In genomic region chr15:6742337-6743025, GRCm38 (mm10) we compare ENCODE assay signal across 16 mouse cellular contexts. TPM values are rescaled to one million over a fixed set of nuclear protein-coding genes. Genes with fewer than 3 reads are reported as not detected.
DNase-seq lines count a peak whose midpoint lies in the region; ATAC-seq and TF ChIP-seq lines count a peak whose summit lies in the region.
"Had no signal": no experiment of that assay in that cellular context is flagged by ENCODE, and none has a peak within 500 bp of the region (broad histone marks: within the 10 kb centered on the region; RNA-seq: fewer than 3 reads in every experiment).

No protein-coding gene starts in this region.

- peaks cover 9% of the 10 kb centered on the region; the same call in 1 of the 2 replicates for H3K4me1 ChIP-seq in heart, postnatal 0 days (ENCODE audit: control insufficient read depth, insufficient read depth)
- no peaks in the 10 kb centered on the region for H3K4me1 ChIP-seq in midbrain, embryonic 13.5 days (replicated peaks)
- H3K4me1 ChIP-seq: hindbrain, embryonic 10.5 days; midbrain, embryonic 15.5 days had no signal

- no peak overlapping the region for H3K4me3 ChIP-seq in gastrocnemius, adult 2 months
- peak overlapping the region; percentile 11; the same call in 1 of the 2 replicates for H3K4me3 ChIP-seq in heart, postnatal 0 days (ENCODE audit: low read depth, low read length)
- no peak overlapping the region for H3K4me3 ChIP-seq in left cerebral cortex, adult 2 months
- no peak overlapping the region for H3K4me3 ChIP-seq in midbrain, embryonic 13.5 days (replicated peaks)
- H3K4me3 ChIP-seq: hindbrain, embryonic 10.5 days; lung, embryonic 15.5 days; midbrain, embryonic 15.5 days had no signal

- DNase-seq in gastrocnemius, adult 2 months, result peak; percentile 66
- no peak for DNase-seq in gastrocnemius, postnatal 4 days (ENCODE audit: low spot score in 2 of 2)
- DNase-seq in heart, adult 11 months, result peak; percentile 17
- DNase-seq in heart, postnatal 0 days (ENCODE audit: low spot score), result peak; percentile 75
- DNase-seq in embryo, embryonic 10 days (ENCODE audit: low spot score), result no peak
- DNase-seq in left cerebral cortex, adult 2 months (ENCODE audit: extremely low spot score in 1 of 2, low spot score in 2 of 2), result no peak
- no peak for DNase-seq in kidney, adult 11 months
- DNase-seq: B cell, adult 2 months; cerebellum, adult 11 months; kidney, adult 9 months; retina, postnatal 1 day had no signal

- no peak for TF ChIP-seq CTCF in gastrocnemius, adult 2 months (IDR thresholded peaks at IDR 0.05)
- TF ChIP-seq CTCF in heart, postnatal 0 days (IDR thresholded peaks at IDR 0.05; ENCODE audit: low read depth), result no peak
- TF ChIP-seq CTCF in left cerebral cortex, adult 2 months (IDR thresholded peaks at IDR 0.05), result no peak

- intact Hi-C loops in gastrocnemius, adult 2 months (cut with DNase I), result no loop called here
- intact Hi-C loops in left cerebral cortex, adult 2 months (cut with DNase I), result no loop called here

- H3K27me3 ChIP-seq in heart, postnatal 0 days (ENCODE audit: control insufficient read depth, insufficient read depth, low read length), result no peaks in the 10 kb centered on the region
- no peaks in the 10 kb centered on the region for H3K27me3 ChIP-seq in midbrain, embryonic 13.5 days
- H3K27me3 ChIP-seq: lung, embryonic 15.5 days; midbrain, embryonic 15.5 days had no signal

- no peaks in the 10 kb centered on the region for H3K9me3 ChIP-seq in heart, postnatal 0 days (replicated peaks; ENCODE audit: control insufficient read depth, low read length)
- H3K9me3 ChIP-seq in midbrain, embryonic 13.5 days, result no peaks in the 10 kb centered on the region
- H3K9me3 ChIP-seq: G1E; hindbrain, embryonic 10.5 days; lung, embryonic 15.5 days; midbrain, embryonic 15.5 days had no signal

- no peak overlapping the region for H3K27ac ChIP-seq in gastrocnemius, adult 2 months
- H3K27ac ChIP-seq in heart, postnatal 0 days (ENCODE audit: low read depth), result peak overlapping the region; percentile 71
- H3K27ac ChIP-seq in left cerebral cortex, adult 2 months, result no peak overlapping the region
- H3K27ac ChIP-seq in midbrain, embryonic 13.5 days, result no peak overlapping the region
- H3K27ac ChIP-seq: hindbrain, embryonic 10.5 days; lung, embryonic 15.5 days; midbrain, embryonic 15.5 days had no signal

- peak overlapping the region; percentile 46 for H3K4me2 ChIP-seq in heart, postnatal 0 days (ENCODE audit: low read depth, low read length)
- no peak overlapping the region for H3K4me2 ChIP-seq in midbrain, embryonic 13.5 days (replicated peaks)
- H3K4me2 ChIP-seq: lung, embryonic 15.5 days; midbrain, embryonic 15.5 days had no signal

- WGBS in heart, postnatal 0 days, result 23% methylated on average over 13 of the region's 13 CpGs
- WGBS in midbrain, embryonic 13.5 days, result 84% methylated on average over 13 of the region's 13 CpGs

- no peak for TF ChIP-seq EP300 in heart, postnatal 0 days (IDR thresholded peaks at IDR 0.05; ENCODE audit: low read depth)

- H3K36me3 ChIP-seq in heart, postnatal 0 days (replicated peaks; ENCODE audit: control insufficient read depth, insufficient read depth, low read length), result peaks cover 27% of the 10 kb centered on the region; the same call in 1 of the 2 replicates
- peaks cover 27% of the 10 kb centered on the region for H3K36me3 ChIP-seq in midbrain, embryonic 13.5 days
- H3K36me3 ChIP-seq: midbrain, embryonic 15.5 days had no signal

- peak; percentile 90 for ATAC-seq in heart, postnatal 0 days (ENCODE audit: insufficient read depth, low read depth)
- no peak for ATAC-seq in midbrain, embryonic 13.5 days
- ATAC-seq: midbrain, embryonic 15.5 days had no signal

- 0 out of 2 replicates have a peak overlapping the region, but pooled peaks have one; percentile 12 for H3K9ac ChIP-seq in heart, postnatal 0 days (replicated peaks; ENCODE audit: low read depth, low read length)
- H3K9ac ChIP-seq in midbrain, embryonic 13.5 days (replicated peaks), result no peak overlapping the region
- H3K9ac ChIP-seq: lung, embryonic 15.5 days; midbrain, embryonic 15.5 days had no signal

RNA-seq across cellular contexts. Expression of gene Rictor, which starts 34.3 kb away (rescaled TPM):
- 10 to 100 TPM; 10.5 to 10.8 TPM for total RNA-seq in gastrocnemius, adult 2 months (2021)
- 10 to 100 TPM; 16.9 to 18.1 TPM for total RNA-seq in gastrocnemius, postnatal 4 days (2021)
- total RNA-seq in heart, postnatal 0 days (2014; rRNA removed; ENCODE audit: low replicate concordance), result 10.9 and 23.2 TPM in 2 replicates
- polyA plus RNA-seq in heart, postnatal 0 days (2015; fragmentation: Nextera tagmentation; extraction: Ambion mirVana), result 17.5 and 17.8 TPM in 2 replicates
- total RNA-seq in left cerebral cortex, adult 2 months (2021), result 10 to 100 TPM; 39.6 to 47.5 TPM
- polyA plus RNA-seq in midbrain, embryonic 13.5 days (2015; fragmentation: Nextera tagmentation; extraction: Ambion mirVana), result 62.0 and 63.8 TPM in 2 replicates

Comparison
In these comparisons a context has a peak if more than half of its experiments do, and no peak if none do; other contexts are left out.
1. DNase-seq: peak in gastrocnemius, adult 2 months (single experiment), heart, adult 11 months (single experiment) and heart, postnatal 0 days (single experiment); none in gastrocnemius, postnatal 4 days (0 of 2), embryo, embryonic 10 days (single experiment), left cerebral cortex, adult 2 months (0 of 2) and kidney, adult 11 months (single experiment).